Mouse (Mus musculus) lung, postnatal 10 days (tissue): ENCODE results near the gene Calcb.

Experiments used
- DNase-seq: peaks from one replicate; pipeline ENCODE4 v3.0.0; 2021

Calcb gene

GRCm38 (mm10) chr7:114754196-114754595, 35.8 kb downstream of the Calcb start:
- DNase-seq: no peak

DNA sequence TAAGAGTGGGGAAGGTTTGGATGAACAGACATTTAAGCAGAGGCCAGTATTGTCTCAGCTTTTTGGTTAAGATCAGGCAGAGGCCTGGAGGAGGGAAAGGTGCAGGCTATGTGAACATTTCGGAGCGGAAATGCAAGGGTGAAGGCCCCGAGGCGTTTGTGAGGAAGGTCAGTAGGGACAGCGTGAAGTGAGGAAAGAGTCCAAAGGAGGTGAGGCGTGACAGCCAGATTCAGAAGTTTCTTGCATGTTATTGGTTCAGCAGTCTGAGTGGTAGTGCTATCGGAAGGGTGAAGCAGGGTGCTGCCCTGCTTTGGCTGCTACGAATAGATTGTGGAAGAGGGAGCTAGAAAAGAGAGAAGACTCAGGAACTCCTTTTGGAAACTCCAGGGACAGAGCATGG, 36.2 kb downstream of the Calcb start:
- no peak for DNase-seq

- no peak for DNase-seq
Observed at GRCm38 (mm10) chr7:114762660-114763059, 44.2 kb downstream of the Calcb start.

DNA sequence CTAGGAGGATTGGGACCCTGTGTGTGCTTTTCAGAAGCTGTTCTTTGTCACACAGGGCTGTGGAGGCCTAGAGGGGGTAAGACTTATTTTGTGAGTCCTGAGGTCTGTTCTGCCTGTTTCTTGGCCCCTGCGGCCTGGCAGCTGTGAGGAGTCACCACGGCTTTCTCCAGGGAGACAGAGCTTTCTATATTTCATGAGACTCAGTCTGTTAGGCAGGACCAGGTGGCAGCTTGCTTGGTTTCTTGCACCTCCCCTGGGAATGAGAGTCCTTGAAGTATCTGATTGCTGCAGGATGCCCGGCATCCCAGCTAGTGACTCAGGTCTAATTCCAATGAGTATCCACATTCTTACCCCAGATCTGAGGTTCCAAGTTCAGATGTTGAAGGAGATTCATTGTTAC, 46.8 kb downstream of the Calcb start:
- DNase-seq: no peak

- no peak for DNase-seq
Observed at GRCm38 (mm10) chr7:114766523-114766922, 48.1 kb downstream of the Calcb start.

DNA sequence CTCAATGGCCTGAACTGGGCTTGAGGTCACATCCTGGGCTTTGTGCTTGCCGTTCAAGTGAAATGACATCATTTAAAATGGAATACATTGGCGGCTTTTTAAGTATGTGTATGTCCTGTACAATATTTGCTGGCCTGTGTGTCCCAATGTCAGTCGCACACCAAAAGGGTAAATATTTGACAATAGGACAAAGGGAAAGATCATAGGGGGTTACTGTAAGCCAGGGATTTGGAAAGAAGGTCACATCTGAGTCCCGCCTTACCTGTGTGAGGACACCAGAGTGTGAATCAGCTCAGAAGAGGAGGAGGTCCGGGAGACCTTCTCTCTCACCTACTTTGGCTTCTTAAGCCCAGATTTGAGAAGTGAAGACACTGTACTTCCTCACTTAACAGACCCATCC, 50.1 kb downstream of the Calcb start:
- no peak for DNase-seq

DNA sequence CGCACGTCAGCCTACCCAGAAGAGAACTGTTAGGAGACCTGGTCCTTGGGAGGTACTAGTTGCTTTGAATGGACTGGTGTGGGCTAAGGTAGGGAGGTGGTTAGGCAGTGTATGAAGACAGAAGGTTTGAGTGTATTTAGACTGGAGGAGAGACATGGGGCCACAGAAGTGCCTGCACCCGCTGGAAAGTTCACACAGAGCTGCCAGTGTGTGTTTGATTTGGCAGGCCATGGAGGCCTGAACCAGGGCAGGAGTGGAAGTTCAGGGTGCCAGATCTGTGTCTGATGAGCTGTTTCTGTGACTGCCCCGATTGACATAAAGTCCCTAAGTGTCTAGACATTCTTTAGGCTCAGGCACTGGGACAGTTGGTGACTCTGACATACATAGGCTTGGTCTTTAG, 50.6 kb downstream of the Calcb start:
- DNase-seq: no peak

DNA sequence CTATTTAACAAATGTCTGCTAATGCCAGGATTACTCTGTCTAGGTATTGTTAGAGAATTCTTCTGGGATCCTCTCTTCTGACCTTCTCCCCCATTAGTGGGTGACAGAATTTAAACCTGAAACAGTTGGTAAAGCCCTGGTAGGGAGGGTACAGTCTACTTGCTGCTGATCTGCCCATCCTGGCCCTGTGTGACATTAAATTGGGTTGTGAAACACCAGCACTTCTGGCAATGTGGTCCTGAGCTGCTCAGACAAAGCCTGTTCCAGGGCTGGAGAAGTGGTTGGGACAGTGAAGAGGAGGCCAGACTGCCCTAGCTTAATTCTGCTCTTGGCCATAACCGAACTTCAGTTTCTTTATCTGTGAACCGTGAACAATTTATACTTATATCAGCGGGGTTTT, 52.1 kb downstream of the Calcb start:
- DNase-seq: no peak

DNA sequence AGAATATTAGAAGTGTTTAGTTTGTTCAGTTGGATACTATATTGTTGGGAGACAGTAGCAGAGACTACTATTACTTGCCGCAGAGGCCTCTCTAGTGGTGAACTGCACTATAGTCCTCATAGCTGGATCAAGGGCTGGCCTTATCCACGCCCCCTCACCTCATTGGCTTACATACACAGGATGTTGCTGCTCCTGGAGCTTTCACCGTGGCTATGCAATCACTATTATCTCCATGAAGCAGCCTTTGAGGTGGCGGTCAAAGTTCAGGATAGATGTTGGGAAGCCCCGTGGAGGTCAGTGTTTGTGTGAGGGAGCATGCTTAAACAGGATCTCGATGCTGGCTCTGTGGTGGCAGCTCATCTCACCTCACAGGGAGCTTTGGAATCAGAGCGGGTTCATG, 53.4 kb downstream of the Calcb start:
- DNase-seq: no peak
